Mouse (Mus musculus) lung, adult 2 months (tissue): Measurements from ENCODE around the gene Asxl2. TPM values are rescaled to one million over a fixed set of nuclear protein-coding genes. Genes with fewer than 3 reads are reported as not detected.
A peak's percentile ranks its signal among the peaks of the same experiment; 100 is the strongest.

Experiments
- DNase-seq: peaks from one replicate; pipeline ENCODE4 v3.0.0; 2022
- H3K4me1 ChIP-seq: fragments of 200-500 bp; 2 replicates; pipeline ENCODE4 v1.6.1; 2011; ENCODE audit warnings: low read length; ENCODE audit not compliant: control insufficient read depth, insufficient read depth
- H3K4me3 ChIP-seq: fragments of 200-500 bp; replicated peaks from 2 replicates; pipeline ENCODE3; 2011; ENCODE audit warnings: low read depth, mild to moderate bottlenecking, control low read depth, low read length; ENCODE audit errors: extremely low read depth
- CTCF ChIP-seq: fragments of 200-500 bp; IDR thresholded peaks from 2 replicates; pipeline ENCODE4 v1.5.1; 2011; ENCODE audit warnings: mild to moderate bottlenecking, low read length, control low read depth; ENCODE audit not compliant: insufficient read depth
- POLR2A ChIP-seq: fragments of 200-500 bp; IDR thresholded peaks from 2 replicates; pipeline ENCODE4 v1.6.1; 2011; ENCODE audit warnings: low read depth, mild to moderate bottlenecking, control low read depth, low read length, borderline replicate concordance; ENCODE audit errors: extremely low read depth
- WGBS: fragments of 180-500 bp; shearing (Covaris S2); methylation state at CpG from one replicate; pipeline ENCODE4 v1.1.7; 2018; 5-methylcytosine and 5-hydroxymethylcytosine counted together
- polyA plus RNA-seq: library from polyadenylated mRNA; depleted of rRNA; stranded (reverse); fragments of >200 nt; gene quantifications from 2 replicates; pipeline ENCODE4 v1.2.3, GENCODE M21; 2012

The Asxl2 gene
- polyA plus RNA-seq, 1 experiment = 6.5 TPM

DNA sequence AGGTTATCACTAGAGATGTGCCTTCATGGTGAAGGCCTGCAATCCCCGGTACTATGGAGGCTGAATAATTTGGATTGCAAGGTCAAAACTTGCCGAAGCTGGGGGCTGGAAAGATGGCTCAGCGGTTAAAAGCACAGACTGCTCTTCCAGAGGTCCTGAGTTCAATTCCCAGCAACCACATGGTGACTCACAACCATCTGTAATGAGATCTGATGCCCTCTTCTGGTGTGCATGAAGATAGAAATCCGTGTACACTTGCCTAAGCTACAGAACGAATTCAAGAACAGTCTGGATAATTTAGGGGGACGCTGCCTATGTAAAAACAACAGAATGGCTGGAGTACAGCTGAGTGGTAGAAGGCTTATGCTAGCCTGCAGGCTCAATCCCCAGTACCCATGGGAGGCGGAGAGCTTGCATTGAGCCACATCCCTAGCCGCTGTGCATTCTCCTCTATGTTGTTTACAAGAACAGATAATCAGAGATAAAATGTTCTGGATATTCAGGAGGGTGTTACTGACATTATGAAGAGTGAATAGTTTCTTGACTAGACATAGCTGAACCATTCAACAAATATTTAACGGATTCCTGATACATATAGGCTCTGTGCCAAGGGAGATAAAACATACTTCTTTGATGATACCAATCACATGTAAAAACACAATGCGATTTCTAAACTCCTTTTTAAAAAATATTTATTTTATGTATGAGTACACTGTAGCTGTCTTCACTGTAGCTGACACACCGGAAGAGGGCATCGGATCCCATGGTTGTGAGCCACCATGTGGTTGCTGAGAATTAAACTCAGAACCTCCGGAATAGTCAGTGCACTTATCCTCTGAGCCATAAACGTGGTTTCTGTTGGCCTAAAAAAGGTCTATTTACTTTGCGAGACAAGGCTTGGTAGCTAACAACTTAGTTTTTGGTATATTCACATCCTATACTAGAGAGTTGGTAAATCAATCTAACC lies 999 bp upstream of the Asxl2 start:
- 30% methylated on average over 15 of the region's 15 CpGs for WGBS
- TF ChIP-seq CTCF = 0 out of 2 replicates have a peak, but pooled peaks have one; percentile 14
- no peak for TF ChIP-seq POLR2A
- DNase-seq = peak; percentile 13

GRCm38 (mm10) chr12:3427067-3427889 lies 621 bp downstream of the Asxl2 start:
- TF ChIP-seq POLR2A (peak; percentile 48; the same call in 1 of the 2 replicates), CTCF (no peak)
- peak; percentile 80 for DNase-seq
- WGBS = under 1% methylated on average over 65 of the region's 65 CpGs
- Histone ChIP-seq H3K4me3 (peak overlapping the region; percentile 95), H3K4me1 (peaks cover 2% of the 10 kb centered on the region)

More for the DNA sequence above, 999 bp upstream of the Asxl2 start:
- no peaks in the 10 kb centered on the region; the same call in none of the 2 replicates for H3K4me1 ChIP-seq
- peak overlapping the region; percentile 64 for H3K4me3 ChIP-seq

DNA sequence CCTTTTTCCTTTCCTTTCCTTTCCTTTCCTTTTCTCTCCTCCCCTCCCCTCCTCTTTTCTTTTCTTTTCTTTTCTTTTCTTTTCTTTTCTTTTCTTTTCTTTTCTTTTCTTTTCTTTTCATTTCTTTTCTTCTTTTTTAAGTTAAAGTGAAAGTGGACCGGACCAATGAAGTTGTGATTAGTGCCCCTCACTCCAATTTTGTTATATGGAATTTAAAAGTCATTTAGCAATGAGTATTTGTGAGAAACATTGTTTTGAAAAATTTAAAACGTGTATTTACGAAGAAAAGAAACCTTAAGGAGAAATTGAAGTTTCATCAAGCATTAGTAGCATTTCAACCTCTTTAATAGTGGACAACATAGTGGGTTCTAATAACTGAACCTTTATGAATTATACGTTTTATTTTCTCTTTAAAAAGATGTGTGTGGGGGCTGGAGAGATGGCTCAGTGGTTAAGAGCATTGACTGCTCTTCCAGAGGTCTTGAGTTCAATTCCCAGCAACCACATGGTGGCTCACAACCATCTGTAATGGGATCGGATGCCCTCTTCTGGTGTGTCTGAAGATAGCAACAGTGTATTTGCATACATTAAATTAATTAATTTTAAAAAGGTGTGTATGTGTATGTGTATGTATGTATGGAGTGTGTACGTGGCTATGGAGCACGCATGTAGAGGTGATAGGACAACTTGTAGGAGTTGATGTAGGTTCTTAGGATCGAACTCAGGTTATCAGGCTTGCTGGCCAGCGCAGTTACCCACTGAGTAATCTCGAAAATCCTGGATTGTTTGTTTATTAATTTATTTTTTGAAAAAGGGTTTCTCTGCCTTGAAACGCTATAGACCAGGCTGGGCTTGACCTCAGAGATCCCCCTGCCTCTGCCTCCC lies 1.5 kb downstream of the Asxl2 start:
- no peak for TF ChIP-seq CTCF
- no peak for TF ChIP-seq POLR2A
- peaks cover 2% of the 10 kb centered on the region for H3K4me1 ChIP-seq
- H3K4me3 ChIP-seq = peak overlapping the region; percentile 16
- WGBS = 64% methylated on average over 11 of the region's 11 CpGs
- DNase-seq = no peak

GRCm38 (mm10) chr12:3429681-3430442 lies 3.2 kb downstream of the Asxl2 start:
- DNase-seq = no peak
- Histone ChIP-seq H3K4me3 (no peak overlapping the region), H3K4me1 (peaks cover 2% of the 10 kb centered on the region)
- 59% methylated on average over 2 of the region's 2 CpGs for WGBS
- TF ChIP-seq POLR2A (no peak), CTCF (no peak)

DNA sequence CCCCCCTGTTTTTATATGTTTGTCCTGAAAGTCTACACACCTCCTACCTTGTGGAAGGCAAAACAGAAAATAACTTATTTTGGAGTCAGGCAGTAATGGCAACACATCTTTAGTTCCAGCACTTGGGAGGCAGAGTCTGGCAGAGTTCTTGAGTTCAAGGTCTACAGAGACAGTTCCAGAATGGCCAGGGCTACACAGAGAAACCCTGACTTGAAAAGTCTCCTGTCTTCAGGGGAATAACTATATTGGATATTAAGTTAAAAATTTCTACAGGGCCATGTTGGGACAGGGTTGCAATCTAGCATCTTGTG lies 3.7 kb downstream of the Asxl2 start:
- no peak for DNase-seq
- TF ChIP-seq POLR2A = no peak
- TF ChIP-seq CTCF = no peak
- Histone ChIP-seq H3K4me1 (peaks cover 2% of the 10 kb centered on the region), H3K4me3 (no peak overlapping the region)

- Histone ChIP-seq H3K4me3 (no peak overlapping the region), H3K4me1 (peaks cover 2% of the 10 kb centered on the region)
- TF ChIP-seq CTCF = no peak
- TF ChIP-seq POLR2A = no peak
- no peak for DNase-seq
These were observed 4.3 kb downstream of the Asxl2 start for GRCm38 (mm10) chr12:3430985-3431384.

GRCm38 (mm10) chr12:3433736-3434135 lies 7.1 kb downstream of the Asxl2 start:
- peaks cover 2% of the 10 kb centered on the region for H3K4me1 ChIP-seq
- TF ChIP-seq POLR2A (no peak), CTCF (no peak)
- DNase-seq = no peak
- no peak overlapping the region for H3K4me3 ChIP-seq
- WGBS = 14% methylated on average over 1 of the region's 1 CpGs

GRCm38 (mm10) chr12:3436446-3436845 lies 9.8 kb downstream of the Asxl2 start:
- Histone ChIP-seq H3K4me1 (peaks cover 6% of the 10 kb centered on the region; the same call in 1 of the 2 replicates), H3K4me3 (no peak overlapping the region)
- 70% methylated on average over 5 of the region's 5 CpGs for WGBS
- no peak for TF ChIP-seq CTCF
- no peak for TF ChIP-seq POLR2A
- DNase-seq = no peak
